Mouse (Mus musculus): Measurements from ENCODE around the gene Pard3b. TPM values are rescaled to one million over a fixed set of nuclear protein-coding genes. Genes with fewer than 3 reads are reported as not detected.

The Pard3b gene
- polyA plus RNA-seq, 1 experiment, result 0.42 TPM

- no peak overlapping the region for H3K4me3 ChIP-seq (ENCODE audit: low read depth, low read length)
- no peaks in the 10 kb centered on the region for H3K27me3 ChIP-seq (ENCODE audit: control insufficient read depth, insufficient read depth, low read length, poor library complexity, severe bottlenecking)
- H3K9me3 ChIP-seq (replicated peaks; ENCODE audit: control insufficient read depth, insufficient read depth, low read length, poor library complexity, severe bottlenecking), result no peaks in the 10 kb centered on the region
- H3K27ac ChIP-seq (ENCODE audit: insufficient read depth, low read length), result no peak overlapping the region
- TF ChIP-seq POLR2A (IDR thresholded peaks at IDR 0.05; ENCODE audit: insufficient read depth, low read length) (no peak), CTCF (IDR thresholded peaks at IDR 0.05; ENCODE audit: low read depth, low read length) (no peak), EP300 (IDR thresholded peaks at IDR 0.05; ENCODE audit: insufficient read depth, low read depth, low read length) (no peak)
- no peaks in the 10 kb centered on the region for H3K36me3 ChIP-seq (ENCODE audit: control insufficient read depth, insufficient read depth, low read length, poor library complexity, severe bottlenecking)
- no peak overlapping the region for H3K9ac ChIP-seq (ENCODE audit: low read depth, poor library complexity, severe bottlenecking)
- H3K4me1 ChIP-seq (ENCODE audit: control insufficient read depth, insufficient read depth, low read length), result no peaks in the 10 kb centered on the region
These were observed 442.5 kb downstream of the Pard3b start for GRCm38 (mm10) chr1:62081129-62081528.

GRCm38 (mm10) chr1:62085995-62086394 lies 447.4 kb downstream of the Pard3b start:
- no peak overlapping the region for H3K27ac ChIP-seq (ENCODE audit: insufficient read depth, low read length)
- no peaks in the 10 kb centered on the region for H3K9me3 ChIP-seq (replicated peaks; ENCODE audit: control insufficient read depth, insufficient read depth, low read length, poor library complexity, severe bottlenecking)
- no peak overlapping the region for H3K4me3 ChIP-seq (ENCODE audit: low read depth, low read length)
- TF ChIP-seq CTCF (IDR thresholded peaks at IDR 0.05; ENCODE audit: low read depth, low read length) (no peak), POLR2A (IDR thresholded peaks at IDR 0.05; ENCODE audit: insufficient read depth, low read length) (no peak), EP300 (IDR thresholded peaks at IDR 0.05; ENCODE audit: insufficient read depth, low read depth, low read length) (no peak)
- no peaks in the 10 kb centered on the region for H3K36me3 ChIP-seq (ENCODE audit: control insufficient read depth, insufficient read depth, low read length, poor library complexity, severe bottlenecking)
- no peaks in the 10 kb centered on the region for H3K27me3 ChIP-seq (ENCODE audit: control insufficient read depth, insufficient read depth, low read length, poor library complexity, severe bottlenecking)
- H3K9ac ChIP-seq (ENCODE audit: low read depth, poor library complexity, severe bottlenecking), result no peak overlapping the region
- H3K4me1 ChIP-seq (ENCODE audit: control insufficient read depth, insufficient read depth, low read length), result no peaks in the 10 kb centered on the region

- no peak overlapping the region for H3K27ac ChIP-seq (ENCODE audit: insufficient read depth, low read length)
These were observed 448.8 kb downstream of the Pard3b start for GRCm38 (mm10) chr1:62087464-62087863.

GRCm38 (mm10) chr1:62094885-62095284 lies 456.3 kb downstream of the Pard3b start:
- Histone ChIP-seq H3K9me3 (replicated peaks; ENCODE audit: control insufficient read depth, insufficient read depth, low read length, poor library complexity, severe bottlenecking) (no peaks in the 10 kb centered on the region), H3K4me3 (ENCODE audit: low read depth, low read length) (no peak overlapping the region), H3K27me3 (ENCODE audit: control insufficient read depth, insufficient read depth, low read length, poor library complexity, severe bottlenecking) (no peaks in the 10 kb centered on the region), H3K4me1 (ENCODE audit: control insufficient read depth, insufficient read depth, low read length) (no peaks in the 10 kb centered on the region), H3K9ac (ENCODE audit: low read depth, poor library complexity, severe bottlenecking) (no peak overlapping the region), H3K36me3 (ENCODE audit: control insufficient read depth, insufficient read depth, low read length, poor library complexity, severe bottlenecking) (no peaks in the 10 kb centered on the region), H3K27ac (ENCODE audit: insufficient read depth, low read length) (no peak overlapping the region)
- no peak for TF ChIP-seq POLR2A (IDR thresholded peaks at IDR 0.05; ENCODE audit: insufficient read depth, low read length)
- TF ChIP-seq CTCF (IDR thresholded peaks at IDR 0.05; ENCODE audit: low read depth, low read length), result no peak
- TF ChIP-seq EP300 (IDR thresholded peaks at IDR 0.05; ENCODE audit: insufficient read depth, low read depth, low read length), result no peak

More at GRCm38 (mm10) chr1:62087464-62087863, 448.8 kb downstream of the Pard3b start:
- Histone ChIP-seq H3K4me3 (ENCODE audit: low read depth, low read length) (no peak overlapping the region), H3K9ac (ENCODE audit: low read depth, poor library complexity, severe bottlenecking) (no peak overlapping the region), H3K27me3 (ENCODE audit: control insufficient read depth, insufficient read depth, low read length, poor library complexity, severe bottlenecking) (no peaks in the 10 kb centered on the region), H3K36me3 (ENCODE audit: control insufficient read depth, insufficient read depth, low read length, poor library complexity, severe bottlenecking) (no peaks in the 10 kb centered on the region), H3K9me3 (replicated peaks; ENCODE audit: control insufficient read depth, insufficient read depth, low read length, poor library complexity, severe bottlenecking) (no peaks in the 10 kb centered on the region), H3K4me1 (ENCODE audit: control insufficient read depth, insufficient read depth, low read length) (no peaks in the 10 kb centered on the region)
- TF ChIP-seq POLR2A (IDR thresholded peaks at IDR 0.05; ENCODE audit: insufficient read depth, low read length) (no peak), CTCF (IDR thresholded peaks at IDR 0.05; ENCODE audit: low read depth, low read length) (no peak), EP300 (IDR thresholded peaks at IDR 0.05; ENCODE audit: insufficient read depth, low read depth, low read length) (no peak)

- Histone ChIP-seq H3K9me3 (replicated peaks; ENCODE audit: control insufficient read depth, insufficient read depth, low read length, poor library complexity, severe bottlenecking) (no peaks in the 10 kb centered on the region), H3K9ac (ENCODE audit: low read depth, poor library complexity, severe bottlenecking) (no peak overlapping the region), H3K4me3 (ENCODE audit: low read depth, low read length) (no peak overlapping the region), H3K27ac (ENCODE audit: insufficient read depth, low read length) (no peak overlapping the region), H3K27me3 (ENCODE audit: control insufficient read depth, insufficient read depth, low read length, poor library complexity, severe bottlenecking) (no peaks in the 10 kb centered on the region), H3K4me1 (ENCODE audit: control insufficient read depth, insufficient read depth, low read length) (no peaks in the 10 kb centered on the region), H3K36me3 (ENCODE audit: control insufficient read depth, insufficient read depth, low read length, poor library complexity, severe bottlenecking) (no peaks in the 10 kb centered on the region)
- TF ChIP-seq CTCF (IDR thresholded peaks at IDR 0.05; ENCODE audit: low read depth, low read length) (no peak), EP300 (IDR thresholded peaks at IDR 0.05; ENCODE audit: insufficient read depth, low read depth, low read length) (no peak), POLR2A (IDR thresholded peaks at IDR 0.05; ENCODE audit: insufficient read depth, low read length) (no peak)
These were observed 483.8 kb downstream of the Pard3b start for GRCm38 (mm10) chr1:62122426-62122825.

- H3K4me3 ChIP-seq (ENCODE audit: low read depth, low read length), result no peak overlapping the region
- no peaks in the 10 kb centered on the region for H3K27me3 ChIP-seq (ENCODE audit: control insufficient read depth, insufficient read depth, low read length, poor library complexity, severe bottlenecking)
- no peak overlapping the region for H3K27ac ChIP-seq (ENCODE audit: insufficient read depth, low read length)
- H3K9me3 ChIP-seq (replicated peaks; ENCODE audit: control insufficient read depth, insufficient read depth, low read length, poor library complexity, severe bottlenecking), result no peaks in the 10 kb centered on the region
- no peak overlapping the region for H3K9ac ChIP-seq (ENCODE audit: low read depth, poor library complexity, severe bottlenecking)
- H3K4me1 ChIP-seq (ENCODE audit: control insufficient read depth, insufficient read depth, low read length), result no peaks in the 10 kb centered on the region
- TF ChIP-seq CTCF (IDR thresholded peaks at IDR 0.05; ENCODE audit: low read depth, low read length), result no peak
- no peak for TF ChIP-seq EP300 (IDR thresholded peaks at IDR 0.05; ENCODE audit: insufficient read depth, low read depth, low read length)
- no peak for TF ChIP-seq POLR2A (IDR thresholded peaks at IDR 0.05; ENCODE audit: insufficient read depth, low read length)
- no peaks in the 10 kb centered on the region for H3K36me3 ChIP-seq (ENCODE audit: control insufficient read depth, insufficient read depth, low read length, poor library complexity, severe bottlenecking)
These were observed 490.6 kb downstream of the Pard3b start for GRCm38 (mm10) chr1:62129186-62129585.

All from ES-Bruce4 (cell line).